Comparison of ENCODE assay signal across 8 mouse cellular contexts in the genomic region with DNA sequence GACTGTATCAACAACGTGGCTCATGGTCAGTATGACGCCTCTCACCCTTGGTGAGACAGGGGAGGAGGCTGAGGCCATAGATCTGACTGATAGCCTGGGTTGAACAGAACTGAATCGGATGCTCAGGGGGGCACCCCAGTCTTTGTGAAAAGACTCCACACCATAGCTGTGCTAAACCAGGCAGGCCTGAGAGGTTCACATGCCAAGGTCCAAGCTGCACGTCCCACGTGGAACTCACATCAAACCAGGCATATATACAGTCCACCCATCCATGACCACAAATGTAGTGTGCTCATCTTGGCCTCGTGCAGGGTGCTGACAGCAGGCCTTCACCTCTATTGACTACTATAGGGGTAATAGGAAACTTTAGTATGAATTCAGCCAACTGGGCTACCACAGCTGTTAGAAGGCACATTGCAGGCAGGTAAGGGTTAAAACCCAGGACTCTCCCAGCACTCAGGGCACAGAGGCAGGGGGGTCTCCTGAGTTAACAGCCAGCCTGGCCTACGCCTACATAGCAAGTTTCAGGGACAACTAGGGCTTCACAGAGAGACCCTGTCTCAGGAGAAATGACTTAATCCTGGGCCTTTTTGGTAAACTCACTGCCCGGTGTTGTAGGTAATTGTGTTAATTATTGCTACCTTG. TPM values are rescaled to one million over a fixed set of nuclear protein-coding genes. Genes with fewer than 3 reads are reported as not detected.
DNase-seq lines count a peak whose midpoint lies in the region; ATAC-seq and TF ChIP-seq lines count a peak whose summit lies in the region.

No protein-coding gene starts in this region.

- H3K27me3 ChIP-seq in ES-Bruce4 (ENCODE audit: control insufficient read depth, insufficient read depth, low read length, poor library complexity, severe bottlenecking): no peaks in the 10 kb centered on the region
- no peaks in the 10 kb centered on the region for H3K27me3 ChIP-seq in hindbrain, embryonic 13.5 days
- no peaks in the 10 kb centered on the region for H3K27me3 ChIP-seq in liver, embryonic 15.5 days

- no peaks in the 10 kb centered on the region for H3K4me1 ChIP-seq in ES-Bruce4 (ENCODE audit: control insufficient read depth, insufficient read depth, low read length)
- H3K4me1 ChIP-seq in hindbrain, embryonic 13.5 days (replicated peaks): peaks cover 31% of the 10 kb centered on the region
- peaks cover 47% of the 10 kb centered on the region for H3K4me1 ChIP-seq in liver, embryonic 15.5 days (replicated peaks)

- peak overlapping the region; percentile 75 for H3K4me2 ChIP-seq in hindbrain, embryonic 13.5 days
- H3K4me2 ChIP-seq in liver, embryonic 15.5 days: peak overlapping the region; percentile 96

- no peak for ATAC-seq in CD4-positive, CD25-positive, alpha-beta regulatory T cell, adult 4 months
- ATAC-seq in hindbrain, embryonic 13.5 days (ENCODE audit: low FRiP score): no peak
- no peak for ATAC-seq in liver, embryonic 15.5 days (ENCODE audit: insufficient read depth)

- peak overlapping the region; percentile 75 for H3K4me3 ChIP-seq in ES-Bruce4 (ENCODE audit: low read depth, low read length)
- peak overlapping the region; percentile 56 for H3K4me3 ChIP-seq in hindbrain, embryonic 13.5 days
- peak overlapping the region; percentile 90 for H3K4me3 ChIP-seq in liver, embryonic 15.5 days (replicated peaks)

- 68% methylated on average over 8 of the region's 8 CpGs for WGBS in hindbrain, embryonic 13.5 days
- 32% methylated on average over 8 of the region's 8 CpGs for WGBS in liver, embryonic 15.5 days (ENCODE audit: insufficient replicate concordance)

- TF ChIP-seq POLR2A in ES-Bruce4 (IDR thresholded peaks at IDR 0.05; ENCODE audit: insufficient read depth, low read length): no peak

- no peak for TF ChIP-seq CTCF in ES-Bruce4 (IDR thresholded peaks at IDR 0.05; ENCODE audit: low read depth, low read length)

- H3K9ac ChIP-seq in ES-Bruce4 (ENCODE audit: low read depth, poor library complexity, severe bottlenecking): peak overlapping the region; percentile 68
- H3K9ac ChIP-seq in hindbrain, embryonic 13.5 days: peak overlapping the region; percentile 83
- peak overlapping the region; percentile 94 for H3K9ac ChIP-seq in liver, embryonic 15.5 days

- intact Hi-C loops in left cerebral cortex, postnatal 36 days (cut with DNase I): no loop called here

- no peak for TF ChIP-seq EP300 in ES-Bruce4 (IDR thresholded peaks at IDR 0.05; ENCODE audit: insufficient read depth, low read depth, low read length)

- no peak overlapping the region for H3K27ac ChIP-seq in ES-Bruce4 (ENCODE audit: insufficient read depth, low read length)
- peak overlapping the region; percentile 95 for H3K27ac ChIP-seq in hindbrain, embryonic 13.5 days
- peak overlapping the region; percentile 93; the same call in 1 of the 2 replicates for H3K27ac ChIP-seq in liver, embryonic 15.5 days (replicated peaks)

- H3K36me3 ChIP-seq in ES-Bruce4 (ENCODE audit: control insufficient read depth, insufficient read depth, low read length, poor library complexity, severe bottlenecking): peaks cover 34% of the 10 kb centered on the region
- H3K36me3 ChIP-seq in hindbrain, embryonic 13.5 days: peaks cover 44% of the 10 kb centered on the region
- H3K36me3 ChIP-seq in liver, embryonic 15.5 days (replicated peaks): peaks cover 49% of the 10 kb centered on the region

- peak; percentile 17 for DNase-seq in CD4-positive, CD25-positive, alpha-beta regulatory T cell, adult 2 months (ENCODE audit: low read depth, low spot score)
- DNase-seq in testis, postnatal 10 days (ENCODE audit: low spot score): no peak
- DNase-seq in left cerebral cortex, adult 9 months (ENCODE audit: low spot score in 2 of 2): no peak
- no peak for DNase-seq in left cerebral cortex, postnatal 36 days (ENCODE audit: low spot score in 2 of 2)

- no peaks in the 10 kb centered on the region for H3K9me3 ChIP-seq in ES-Bruce4 (replicated peaks; ENCODE audit: control insufficient read depth, insufficient read depth, low read length, poor library complexity, severe bottlenecking)
- no peaks in the 10 kb centered on the region for H3K9me3 ChIP-seq in hindbrain, embryonic 13.5 days
- no peaks in the 10 kb centered on the region for H3K9me3 ChIP-seq in liver, embryonic 15.5 days (replicated peaks)

RNA-seq across cellular contexts. Expression of a gene that starts 1.2 kb away (rescaled TPM):
- 10 to 100 TPM; 27.4 to 30.3 TPM for polyA plus RNA-seq in CD4-positive, CD25-positive, alpha-beta regulatory T cell, adult 4 months (2017; shearing (Covaris generic))
- 8.1 and 10.5 TPM in 2 replicates for polyA plus RNA-seq in ES-Bruce4 (2011; ENCODE audit: insufficient read depth, insufficient read length, low read depth, missing spikeins)
- 10.5 and 11.0 TPM in 2 replicates for polyA plus RNA-seq in hindbrain, embryonic 13.5 days (2015; fragmentation: Nextera tagmentation; extraction: Ambion mirVana)
- polyA plus RNA-seq in liver, embryonic 15.5 days (2015; fragmentation: Nextera tagmentation; extraction: Ambion mirVana): 11.8 and 12.0 TPM in 2 replicates
- 1 to 10 TPM; 6.7 to 9.4 TPM for total RNA-seq in left cerebral cortex, postnatal 36 days (2021)

RNA-seq across cellular contexts. Expression of a gene that starts 20.9 kb away (rescaled TPM):
- polyA plus RNA-seq in CD4-positive, CD25-positive, alpha-beta regulatory T cell, adult 4 months (2017; shearing (Covaris generic)): 10 to 100 TPM; 21.2 to 36.2 TPM
- 609 and 639 TPM in 2 replicates for polyA plus RNA-seq in ES-Bruce4 (2011; ENCODE audit: insufficient read depth, insufficient read length, low read depth, missing spikeins)
- 400 and 427 TPM in 2 replicates for polyA plus RNA-seq in hindbrain, embryonic 13.5 days (2015; fragmentation: Nextera tagmentation; extraction: Ambion mirVana)
- 171 and 173 TPM in 2 replicates for polyA plus RNA-seq in liver, embryonic 15.5 days (2015; fragmentation: Nextera tagmentation; extraction: Ambion mirVana)
- total RNA-seq in left cerebral cortex, postnatal 36 days (2021): 100 to 1,000 TPM; 121 to 126 TPM

RNA-seq across cellular contexts. Expression of a gene that starts 33.8 kb away (rescaled TPM):
- polyA plus RNA-seq in CD4-positive, CD25-positive, alpha-beta regulatory T cell, adult 4 months (2017; shearing (Covaris generic)): 100 to 1,000 TPM in 1 of 2 experiments, 10 to 100 TPM in 1; 87.8 to 116 TPM
- 202 and 205 TPM in 2 replicates for polyA plus RNA-seq in ES-Bruce4 (2011; ENCODE audit: insufficient read depth, insufficient read length, low read depth, missing spikeins)
- polyA plus RNA-seq in hindbrain, embryonic 13.5 days (2015; fragmentation: Nextera tagmentation; extraction: Ambion mirVana): 99.6 and 108 TPM in 2 replicates
- polyA plus RNA-seq in liver, embryonic 15.5 days (2015; fragmentation: Nextera tagmentation; extraction: Ambion mirVana): 92.3 and 95.6 TPM in 2 replicates
- total RNA-seq in left cerebral cortex, postnatal 36 days (2021): 10 to 100 TPM; 44.7 to 52.4 TPM

RNA-seq across cellular contexts. Expression of a gene that starts 50.0 kb away (rescaled TPM):
- 10 to 100 TPM; 46.6 to 54.0 TPM for polyA plus RNA-seq in CD4-positive, CD25-positive, alpha-beta regulatory T cell, adult 4 months (2017; shearing (Covaris generic))
- polyA plus RNA-seq in ES-Bruce4 (2011; ENCODE audit: insufficient read depth, insufficient read length, low read depth, missing spikeins): 17.9 and 20.2 TPM in 2 replicates
- polyA plus RNA-seq in hindbrain, embryonic 13.5 days (2015; fragmentation: Nextera tagmentation; extraction: Ambion mirVana): 74.8 and 77.7 TPM in 2 replicates
- polyA plus RNA-seq in liver, embryonic 15.5 days (2015; fragmentation: Nextera tagmentation; extraction: Ambion mirVana): 20.0 and 21.1 TPM in 2 replicates
- 10 to 100 TPM; 58.0 to 58.9 TPM for total RNA-seq in left cerebral cortex, postnatal 36 days (2021)
